Mouse (Mus musculus) lung, embryonic 14.5 days (tissue): ENCODE measurements around the gene Mmp20. TPM values are rescaled to one million over a fixed set of nuclear protein-coding genes. Genes with fewer than 3 reads are reported as not detected.

Experiments used
- ATAC-seq: fragments of 200-750 bp; cut with Nextera tagmentation; 2 replicates; pipeline ENCODE4 v1.8.0; 2017; ENCODE audit warnings: mild to moderate bottlenecking, moderate TSS enrichment, moderate library complexity; ENCODE audit not compliant: insufficient read depth
- DNase-seq: peaks from one replicate; pipeline ENCODE4 v3.0.0-alpha.2; 2015
- H3K27ac ChIP-seq: fragments of 300-500 bp; sonication (generic); 2 replicates; pipeline ENCODE4 v1.5.1; 2014; ENCODE audit warnings: low read depth, mild to moderate bottlenecking, moderate library complexity
- H3K27me3 ChIP-seq: fragments of 300-500 bp; sonication (generic); 2 replicates; pipeline ENCODE4 v1.6.1; 2014; ENCODE audit warnings: low read length, control low read depth; ENCODE audit not compliant: insufficient read depth
- H3K36me3 ChIP-seq: fragments of 300-500 bp; sonication (generic); 2 replicates; pipeline ENCODE4 v1.6.1; 2014; ENCODE audit warnings: control low read depth; ENCODE audit not compliant: insufficient read depth
- H3K4me1 ChIP-seq: fragments of 300-500 bp; sonication (generic); 2 replicates; pipeline ENCODE4 v1.6.1; 2014; ENCODE audit warnings: antibody characterized with exemption, control low read depth; ENCODE audit not compliant: insufficient read depth
- H3K4me2 ChIP-seq: fragments of 300-500 bp; sonication (generic); 2 replicates; pipeline ENCODE4 v1.6.1; 2014; ENCODE audit warnings: mild to moderate bottlenecking
- H3K4me3 ChIP-seq: fragments of 300-500 bp; sonication (generic); 2 replicates; pipeline ENCODE4 v1.5.1; 2014; ENCODE audit warnings: low read depth, low read length
- H3K9ac ChIP-seq: fragments of 300-500 bp; sonication (generic); 2 replicates; pipeline ENCODE4 v1.6.1; 2014
- H3K9me3 ChIP-seq: fragments of 300-500 bp; sonication (generic); 2 replicates; pipeline ENCODE4 v1.6.1; 2016; ENCODE audit warnings: low read depth, low read length, control low read depth
- CTCF ChIP-seq: IDR thresholded peaks from 2 replicates; pipeline ENCODE4 v1.5.1; 2016; ENCODE audit warnings: antibody characterized with exemption, low read depth
- WGBS: fragments of 180-500 bp; shearing (Covaris S2); extraction: QIAGEN DNeasy Blood & Tissue Kit; methylation state at CpG from one replicate; pipeline ENCODE4 v1.1.7; 2014; 5-methylcytosine and 5-hydroxymethylcytosine counted together
- polyA plus RNA-seq: library from polyadenylated mRNA; unstranded; fragments of >200 nt; fragmentation: Nextera tagmentation; extraction: Ambion mirVana; gene quantifications from 2 replicates; pipeline ENCODE4 v1.2.1, GENCODE M21; 2014

The Mmp20 gene
- polyA plus RNA-seq, 1 experiment from 2014 or later, result not detected

DNA sequence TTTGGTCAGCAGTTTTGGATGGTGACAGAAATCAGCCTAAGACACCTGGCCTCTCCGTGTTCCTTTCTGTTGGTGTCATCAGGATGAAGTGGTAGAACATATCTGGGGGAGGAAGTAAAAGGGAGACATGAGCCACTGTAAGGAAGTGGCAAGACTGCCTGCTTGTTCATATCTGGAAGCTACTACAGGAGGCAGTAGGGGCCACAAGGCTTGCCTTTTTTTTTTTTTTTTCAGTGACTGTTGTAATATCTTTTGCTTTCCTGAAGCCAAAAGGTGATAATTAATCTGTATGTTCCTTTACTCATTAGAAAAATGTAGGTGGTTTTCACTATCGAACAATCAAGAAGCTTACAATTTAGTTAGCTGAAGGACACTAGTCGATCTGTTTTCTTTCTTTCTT, 5.4 kb upstream of the Mmp20 start:
- ATAC-seq (no peak), DNase-seq (no peak)
- Histone ChIP-seq H3K4me2 (no peak overlapping the region), H3K4me1 (no peaks in the 10 kb centered on the region), H3K9ac (no peak overlapping the region), H3K9me3 (no peaks in the 10 kb centered on the region), H3K27me3 (no peaks in the 10 kb centered on the region), H3K36me3 (no peaks in the 10 kb centered on the region), H3K27ac (no peak overlapping the region), H3K4me3 (no peak overlapping the region)
- no peak for TF ChIP-seq CTCF
- 68% methylated on average over 3 of the region's 3 CpGs for WGBS

DNA sequence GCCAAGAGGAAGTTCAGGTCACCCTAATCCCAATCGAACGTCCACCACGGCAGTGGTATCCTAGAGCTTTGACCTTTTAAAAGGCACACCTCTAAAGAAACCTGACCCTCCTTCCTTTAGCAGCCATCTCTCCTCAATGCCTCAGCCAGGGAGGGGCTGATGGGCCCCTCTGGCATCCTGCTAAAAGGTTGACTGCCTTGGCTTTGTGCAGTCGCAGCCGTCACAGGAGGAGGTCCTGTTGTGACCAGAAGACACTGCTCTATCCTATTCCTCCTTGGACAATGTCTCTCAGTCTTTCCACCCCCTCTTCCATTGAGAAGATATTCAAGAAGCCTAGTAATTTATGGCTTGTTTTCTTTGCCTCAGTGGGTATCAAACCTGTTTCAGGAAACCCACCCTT, 5.9 kb downstream of the Mmp20 start:
- Histone ChIP-seq H3K27ac (no peak overlapping the region), H3K4me3 (no peak overlapping the region), H3K4me1 (no peaks in the 10 kb centered on the region), H3K4me2 (no peak overlapping the region), H3K9ac (no peak overlapping the region), H3K36me3 (no peaks in the 10 kb centered on the region), H3K9me3 (no peaks in the 10 kb centered on the region), H3K27me3 (no peaks in the 10 kb centered on the region)
- DNase-seq (no peak), ATAC-seq (no peak)
- TF ChIP-seq CTCF, result no peak
- 43% methylated on average over 5 of the region's 5 CpGs for WGBS

DNA sequence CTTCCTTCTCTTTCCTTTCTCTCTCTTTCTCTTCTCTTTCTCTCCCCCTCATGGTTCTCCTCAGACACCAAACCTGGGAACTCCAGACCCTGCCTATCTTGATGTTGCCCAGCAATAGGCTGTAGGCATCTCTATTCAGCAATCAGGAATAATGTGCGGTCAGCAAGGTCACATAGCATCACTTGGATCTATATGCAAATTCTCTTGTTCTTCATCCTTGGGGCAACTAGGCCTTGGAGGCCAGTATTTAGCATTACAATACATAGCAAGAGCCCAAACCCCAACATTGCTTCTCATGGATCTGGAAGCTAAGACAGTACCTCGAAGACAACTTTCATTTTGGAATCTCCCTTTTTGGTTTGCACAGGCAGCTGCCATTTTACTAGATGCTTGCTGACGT, 19.9 kb downstream of the Mmp20 start:
- no peak for TF ChIP-seq CTCF
- DNase-seq (no peak), ATAC-seq (no peak)
- no peak overlapping the region for H3K27ac ChIP-seq
- no peak overlapping the region for H3K4me3 ChIP-seq
- 83% methylated on average over 3 of the region's 3 CpGs for WGBS
- no peaks in the 10 kb centered on the region for H3K4me1 ChIP-seq
- H3K9ac ChIP-seq, result no peak overlapping the region
- H3K36me3 ChIP-seq, result no peaks in the 10 kb centered on the region
- no peaks in the 10 kb centered on the region for H3K27me3 ChIP-seq
- H3K9me3 ChIP-seq, result no peaks in the 10 kb centered on the region
- no peak overlapping the region for H3K4me2 ChIP-seq

DNA sequence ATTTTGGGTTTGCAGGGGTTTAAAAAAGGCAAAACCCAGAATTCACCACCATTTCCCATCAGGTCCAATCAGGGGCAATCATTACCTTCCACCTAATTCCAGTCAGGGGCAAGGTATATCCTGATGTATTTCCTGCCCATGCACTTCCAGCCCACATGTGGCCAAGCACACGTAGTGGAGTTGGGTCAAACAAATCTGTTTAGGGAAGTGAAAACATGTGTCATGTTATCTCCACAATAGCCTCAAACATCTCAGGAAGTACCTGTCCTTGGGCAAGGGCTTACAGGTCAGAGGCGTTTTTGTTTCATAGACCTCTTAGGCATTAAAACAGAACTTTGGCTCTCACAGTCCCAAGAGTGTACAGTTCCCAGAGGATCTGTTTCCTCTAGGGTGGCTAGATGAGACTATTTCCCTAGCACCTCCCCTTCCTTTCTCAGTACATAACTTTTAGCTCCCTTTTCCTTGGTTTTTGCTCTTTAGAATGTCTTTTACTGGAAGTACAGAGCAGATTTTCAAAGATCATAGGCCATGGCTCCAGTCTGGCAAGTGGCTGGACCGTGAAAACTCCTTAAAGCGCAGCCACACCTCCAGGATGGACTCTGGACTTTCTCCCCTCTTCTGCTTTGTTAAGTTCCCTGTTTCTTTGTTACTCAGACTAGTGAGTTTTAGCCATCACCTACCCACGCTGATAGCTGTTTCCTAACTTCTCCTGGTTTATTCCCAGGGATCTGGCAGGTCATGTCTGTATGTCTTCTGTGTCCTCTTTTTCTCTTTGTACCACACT, 22.6 kb downstream of the Mmp20 start:
- DNase-seq, result no peak
- no peak overlapping the region for H3K4me3 ChIP-seq
- no peak for TF ChIP-seq CTCF
- no peak overlapping the region for H3K4me2 ChIP-seq
- WGBS, result 72% methylated on average over 5 of the region's 5 CpGs
- no peaks in the 10 kb centered on the region for H3K27me3 ChIP-seq
- no peak overlapping the region for H3K9ac ChIP-seq
- H3K4me1 ChIP-seq, result no peaks in the 10 kb centered on the region
- no peak for ATAC-seq
- H3K36me3 ChIP-seq, result no peaks in the 10 kb centered on the region
- no peaks in the 10 kb centered on the region for H3K9me3 ChIP-seq
- no peak overlapping the region for H3K27ac ChIP-seq

DNA sequence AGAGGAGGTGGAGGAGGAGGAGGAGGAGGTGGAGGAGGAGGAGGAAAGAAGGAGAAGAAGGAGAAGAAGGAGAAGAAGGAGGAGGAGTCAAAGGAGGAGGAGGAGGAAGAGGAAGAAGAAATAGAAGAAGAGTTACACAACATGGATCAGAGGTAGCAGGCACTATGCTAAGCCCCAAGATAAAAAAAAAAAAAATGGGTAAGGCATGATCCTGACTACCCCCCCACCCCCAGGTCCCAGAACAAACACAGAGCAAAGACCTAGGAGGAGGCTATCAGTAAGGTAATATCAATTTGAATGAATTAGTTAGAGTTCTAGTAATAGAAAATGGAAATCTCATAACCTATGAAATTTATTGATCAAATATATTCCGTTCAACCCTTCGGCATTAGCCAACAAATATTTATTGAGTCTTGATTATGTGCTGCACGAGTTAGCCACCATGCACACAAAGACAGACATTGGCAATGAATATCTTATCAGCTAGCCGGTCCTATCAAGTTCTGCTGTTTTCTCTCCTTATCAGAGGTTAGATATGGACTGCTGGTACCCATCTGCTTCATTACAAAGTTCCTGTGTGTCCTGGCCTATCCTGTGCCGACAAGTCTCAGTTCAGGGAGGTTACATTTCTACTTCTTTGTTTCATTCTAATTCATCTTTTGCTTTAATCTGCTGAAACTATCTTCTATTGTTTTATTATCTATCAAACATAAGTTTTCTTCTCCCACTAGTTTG, 24.5 kb downstream of the Mmp20 start:
- no peak for DNase-seq

DNA sequence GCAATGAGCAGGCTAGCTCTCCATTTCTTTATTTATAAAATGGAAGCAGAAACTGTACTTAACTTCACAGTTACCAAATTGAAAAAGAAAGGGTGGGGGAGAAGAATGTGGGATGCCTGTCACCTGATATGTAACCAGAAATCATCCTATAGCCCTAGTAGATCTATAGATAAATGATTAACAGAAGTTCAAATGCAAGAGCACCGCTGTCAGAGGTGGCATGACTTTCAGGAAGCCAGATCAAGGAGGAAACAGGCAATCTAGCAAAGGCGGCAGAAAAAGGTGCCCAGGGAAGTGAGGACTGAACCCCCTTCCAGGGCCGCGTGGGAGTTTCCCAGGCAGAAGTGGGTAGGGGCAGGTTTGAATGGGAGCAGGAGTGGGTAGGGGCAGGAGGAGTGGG, 29.9 kb downstream of the Mmp20 start:
- no peak overlapping the region for H3K9ac ChIP-seq
- H3K4me1 ChIP-seq, result no peaks in the 10 kb centered on the region
- H3K4me3 ChIP-seq, result no peak overlapping the region
- H3K27me3 ChIP-seq, result no peaks in the 10 kb centered on the region
- no peaks in the 10 kb centered on the region for H3K9me3 ChIP-seq
- DNase-seq (no peak), ATAC-seq (no peak)
- H3K36me3 ChIP-seq, result no peaks in the 10 kb centered on the region
- WGBS, result 62% methylated on average over 4 of the region's 4 CpGs
- H3K4me2 ChIP-seq, result no peak overlapping the region
- TF ChIP-seq CTCF, result no peak
- H3K27ac ChIP-seq, result no peak overlapping the region

More for the DNA sequence above, 24.5 kb downstream of the Mmp20 start:
- no peak overlapping the region for H3K4me2 ChIP-seq
- no peak for TF ChIP-seq CTCF
- no peaks in the 10 kb centered on the region for H3K27me3 ChIP-seq
- no peak overlapping the region for H3K9ac ChIP-seq
- no peaks in the 10 kb centered on the region for H3K4me1 ChIP-seq
- H3K36me3 ChIP-seq, result no peaks in the 10 kb centered on the region
- no peaks in the 10 kb centered on the region for H3K9me3 ChIP-seq
- WGBS, result 55% methylated on average over 5 of the region's 5 CpGs
- no peak for ATAC-seq
- H3K4me3 ChIP-seq, result no peak overlapping the region
- H3K27ac ChIP-seq, result no peak overlapping the region

DNA sequence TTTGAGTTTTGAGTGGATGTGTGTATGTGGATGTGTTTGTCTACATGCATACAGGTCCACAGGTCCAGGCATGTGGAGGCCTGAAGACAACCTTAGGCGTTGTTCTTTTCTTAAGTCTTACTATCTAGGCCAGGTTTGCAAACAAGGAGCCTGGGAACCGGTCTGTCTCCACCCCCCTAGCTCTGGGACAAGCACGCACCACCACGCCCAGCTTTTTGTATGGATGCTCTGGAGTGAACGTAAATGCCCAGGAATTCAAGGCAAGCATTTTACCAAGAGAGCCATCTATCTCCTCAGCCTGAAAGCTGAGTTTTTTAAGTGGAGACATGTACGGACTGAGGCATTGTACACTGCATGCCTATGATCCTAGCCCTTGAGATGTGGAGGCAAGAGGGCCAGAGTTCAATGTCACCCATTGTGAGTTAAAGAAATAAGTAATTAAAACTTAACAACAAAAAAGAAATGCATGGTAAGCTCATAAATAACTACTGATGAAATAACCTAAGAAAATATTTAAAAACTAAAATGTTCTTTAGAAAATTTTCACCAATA, 31.5 kb downstream of the Mmp20 start:
- no peak overlapping the region for H3K4me2 ChIP-seq
- no peak for TF ChIP-seq CTCF
- no peaks in the 10 kb centered on the region for H3K4me1 ChIP-seq
- no peaks in the 10 kb centered on the region for H3K36me3 ChIP-seq
- no peak overlapping the region for H3K27ac ChIP-seq
- H3K27me3 ChIP-seq, result no peaks in the 10 kb centered on the region
- DNase-seq (no peak), ATAC-seq (no peak)
- WGBS, result 78% methylated on average over 6 of the region's 6 CpGs
- no peak overlapping the region for H3K9ac ChIP-seq
- H3K9me3 ChIP-seq, result no peaks in the 10 kb centered on the region
- H3K4me3 ChIP-seq, result no peak overlapping the region
